Mouse (Mus musculus) forebrain, embryonic 16.5 days (tissue): Measurements from ENCODE around the gene Ankdd1a. TPM values are rescaled to one million over a fixed set of nuclear protein-coding genes. Genes with fewer than 3 reads are reported as not detected.

Source experiments
- ATAC-seq: fragments of 200-750 bp; cut with Nextera tagmentation; 2 replicates; pipeline ENCODE4 v1.8.0; 2017; ENCODE audit warnings: mild to moderate bottlenecking, moderate library complexity
- H3K27ac ChIP-seq: fragments of 300-500 bp; sonication (generic); 2 replicates; pipeline ENCODE4 v1.5.1; 2014; ENCODE audit warnings: low read length, control low read depth
- H3K27me3 ChIP-seq: fragments of 300-500 bp; sonication (generic); replicated peaks from 2 replicates; pipeline ENCODE4 v1.6.1; 2014; ENCODE audit warnings: low read length; ENCODE audit not compliant: control insufficient read depth, insufficient read depth
- H3K36me3 ChIP-seq: fragments of 300-500 bp; sonication (generic); 2 replicates; pipeline ENCODE4 v1.6.1; 2014; ENCODE audit not compliant: control insufficient read depth, insufficient read depth
- H3K4me1 ChIP-seq: fragments of 300-500 bp; sonication (generic); replicated peaks from 2 replicates; pipeline ENCODE4 v1.6.1; 2014; ENCODE audit warnings: low read length; ENCODE audit not compliant: control insufficient read depth, insufficient read depth
- H3K4me2 ChIP-seq: fragments of 300-500 bp; sonication (generic); 2 replicates; pipeline ENCODE4 v1.6.1; 2014; ENCODE audit warnings: mild to moderate bottlenecking, low read length, control low read depth
- H3K4me3 ChIP-seq: fragments of 300-500 bp; sonication (generic); replicated peaks from 2 replicates; pipeline ENCODE4 v1.5.1; 2014; ENCODE audit warnings: mild to moderate bottlenecking, low read length, control low read depth
- H3K9ac ChIP-seq: fragments of 300-500 bp; sonication (generic); replicated peaks from 2 replicates; pipeline ENCODE4 v1.6.1; 2014; ENCODE audit warnings: low read depth, low read length, control low read depth
- H3K9me3 ChIP-seq: fragments of 300-500 bp; sonication (generic); 2 replicates; pipeline ENCODE4 v1.6.1; 2016; ENCODE audit warnings: low read length; ENCODE audit not compliant: control insufficient read depth
- whole genome bisulfite sequencing: fragments of 180-500 bp; shearing (Covaris S2); extraction: QIAGEN DNeasy Blood & Tissue Kit; methylation state at CpG from one replicate; pipeline ENCODE4 v1.1.7; 2014; 5-methylcytosine and 5-hydroxymethylcytosine counted together
- polyA plus RNA-seq: library from polyadenylated mRNA; unstranded; fragments of >200 nt; fragmentation: Nextera tagmentation; extraction: Ambion mirVana; gene quantifications from 2 replicates; pipeline ENCODE4 v1.2.1, GENCODE M21; 2015

Ankdd1a gene
- polyA plus RNA-seq, 1 experiment from 2014 or later, result 0.46 TPM

GRCm38 (mm10) chr9:65520505-65520876 lies 498 bp upstream of the Ankdd1a start:
- Histone ChIP-seq H3K4me2 (peak overlapping the region; percentile 64), H3K27ac (peak overlapping the region; percentile 42; the same call in 1 of the 2 replicates), H3K4me3 (peak overlapping the region; percentile 38), H3K36me3 (no peaks in the 10 kb centered on the region), H3K4me1 (peaks cover 15% of the 10 kb centered on the region), H3K27me3 (no peaks in the 10 kb centered on the region), H3K9me3 (no peaks in the 10 kb centered on the region), H3K9ac (peak overlapping the region; percentile 57)
- 13% methylated on average over 11 of the region's 11 CpGs for WGBS
- peak; percentile 49; the same call in 1 of the 2 replicates for ATAC-seq

GRCm38 (mm10) chr9:65514851-65515261 lies 5.1 kb downstream of the Ankdd1a start:
- H3K27me3 ChIP-seq, result no peaks in the 10 kb centered on the region
- no peaks in the 10 kb centered on the region for H3K36me3 ChIP-seq
- H3K27ac ChIP-seq, result no peak overlapping the region
- no peaks in the 10 kb centered on the region for H3K9me3 ChIP-seq
- no peak for ATAC-seq
- no peak overlapping the region for H3K9ac ChIP-seq
- no peak overlapping the region for H3K4me3 ChIP-seq
- H3K4me2 ChIP-seq, result no peak overlapping the region
- peaks cover 2% of the 10 kb centered on the region; the same call in 1 of the 2 replicates for H3K4me1 ChIP-seq
- 66% methylated on average over 3 of the region's 3 CpGs for WGBS

GRCm38 (mm10) chr9:65514431-65514830 lies 5.6 kb downstream of the Ankdd1a start:
- H3K4me2 ChIP-seq, result no peak overlapping the region
- H3K27me3 ChIP-seq, result no peaks in the 10 kb centered on the region
- no peak overlapping the region for H3K27ac ChIP-seq
- no peaks in the 10 kb centered on the region for H3K36me3 ChIP-seq
- no peak overlapping the region for H3K4me3 ChIP-seq
- WGBS, result 66% methylated on average over 8 of the region's 8 CpGs
- ATAC-seq, result no peak
- no peaks in the 10 kb centered on the region for H3K9me3 ChIP-seq
- H3K4me1 ChIP-seq, result no peaks in the 10 kb centered on the region
- no peak overlapping the region for H3K9ac ChIP-seq

- Histone ChIP-seq H3K4me1 (no peaks in the 10 kb centered on the region), H3K27me3 (no peaks in the 10 kb centered on the region), H3K9ac (no peak overlapping the region), H3K27ac (no peak overlapping the region), H3K36me3 (no peaks in the 10 kb centered on the region), H3K9me3 (no peaks in the 10 kb centered on the region), H3K4me2 (no peak overlapping the region), H3K4me3 (no peak overlapping the region)
- ATAC-seq, result no peak
- WGBS, result 84% methylated on average over 3 of the region's 3 CpGs
Measured at GRCm38 (mm10) chr9:65512520-65512919, 7.5 kb downstream of the Ankdd1a start.

- Histone ChIP-seq H3K9ac (no peak overlapping the region), H3K36me3 (no peaks in the 10 kb centered on the region), H3K4me3 (no peak overlapping the region), H3K27ac (no peak overlapping the region), H3K9me3 (no peaks in the 10 kb centered on the region), H3K4me1 (no peaks in the 10 kb centered on the region), H3K27me3 (no peaks in the 10 kb centered on the region), H3K4me2 (no peak overlapping the region)
- no peak for ATAC-seq
- 66% methylated on average over 7 of the region's 7 CpGs for WGBS
Measured at GRCm38 (mm10) chr9:65508449-65508848, 11.5 kb downstream of the Ankdd1a start.

GRCm38 (mm10) chr9:65502721-65503505 lies 17.1 kb downstream of the Ankdd1a start:
- no peak overlapping the region for H3K9ac ChIP-seq
- WGBS, result 87% methylated on average over 21 of the region's 21 CpGs
- H3K4me1 ChIP-seq, result no peaks in the 10 kb centered on the region
- no peaks in the 10 kb centered on the region for H3K36me3 ChIP-seq
- ATAC-seq, result no peak
- no peaks in the 10 kb centered on the region for H3K27me3 ChIP-seq
- H3K9me3 ChIP-seq, result no peaks in the 10 kb centered on the region
- no peak overlapping the region for H3K4me2 ChIP-seq
- H3K4me3 ChIP-seq, result no peak overlapping the region
- no peak overlapping the region for H3K27ac ChIP-seq

- H3K36me3 ChIP-seq, result no peaks in the 10 kb centered on the region
Measured at GRCm38 (mm10) chr9:65502146-65502545, 17.8 kb downstream of the Ankdd1a start.

GRCm38 (mm10) chr9:65492851-65493250 lies 27.1 kb downstream of the Ankdd1a start:
- Histone ChIP-seq H3K9ac (no peak overlapping the region), H3K36me3 (0 out of 2 replicates have a peak, but pooled peaks cover 2% of the 10 kb centered on the region), H3K27me3 (no peaks in the 10 kb centered on the region), H3K4me2 (no peak overlapping the region), H3K9me3 (no peaks in the 10 kb centered on the region), H3K4me3 (no peak overlapping the region), H3K27ac (no peak overlapping the region), H3K4me1 (no peaks in the 10 kb centered on the region)
- WGBS, result 94% methylated on average over 4 of the region's 4 CpGs
- no peak for ATAC-seq

More at GRCm38 (mm10) chr9:65502146-65502545, 17.8 kb downstream of the Ankdd1a start:
- no peak for ATAC-seq
- Histone ChIP-seq H3K27ac (no peak overlapping the region), H3K9ac (no peak overlapping the region), H3K4me1 (no peaks in the 10 kb centered on the region), H3K27me3 (no peaks in the 10 kb centered on the region), H3K4me3 (no peak overlapping the region), H3K9me3 (no peaks in the 10 kb centered on the region), H3K4me2 (no peak overlapping the region)
- 65% methylated on average over 8 of the region's 8 CpGs for WGBS

GRCm38 (mm10) chr9:65492351-65492750 lies 27.6 kb downstream of the Ankdd1a start:
- H3K4me3 ChIP-seq, result no peak overlapping the region
- no peak overlapping the region for H3K4me2 ChIP-seq
- H3K36me3 ChIP-seq, result 0 out of 2 replicates have a peak, but pooled peaks cover 2% of the 10 kb centered on the region
- H3K9ac ChIP-seq, result no peak overlapping the region
- ATAC-seq, result no peak
- no peaks in the 10 kb centered on the region for H3K4me1 ChIP-seq
- no peak overlapping the region for H3K27ac ChIP-seq
- no peaks in the 10 kb centered on the region for H3K27me3 ChIP-seq
- H3K9me3 ChIP-seq, result no peaks in the 10 kb centered on the region
- WGBS, result 91% methylated on average over 2 of the region's 2 CpGs
